Mouse (Mus musculus): ENCODE measurements around the gene Sox2. TPM values are rescaled to one million over a fixed set of nuclear protein-coding genes. Genes with fewer than 3 reads are reported as not detected.

Sox2 gene
- total RNA-seq, 2 experiments from 2014 or later = not detected

- DNase-seq = no peak
Observed at GRCm38 (mm10) chr3:34660542-34661290, 10.5 kb downstream of the Sox2 start.

DNA sequence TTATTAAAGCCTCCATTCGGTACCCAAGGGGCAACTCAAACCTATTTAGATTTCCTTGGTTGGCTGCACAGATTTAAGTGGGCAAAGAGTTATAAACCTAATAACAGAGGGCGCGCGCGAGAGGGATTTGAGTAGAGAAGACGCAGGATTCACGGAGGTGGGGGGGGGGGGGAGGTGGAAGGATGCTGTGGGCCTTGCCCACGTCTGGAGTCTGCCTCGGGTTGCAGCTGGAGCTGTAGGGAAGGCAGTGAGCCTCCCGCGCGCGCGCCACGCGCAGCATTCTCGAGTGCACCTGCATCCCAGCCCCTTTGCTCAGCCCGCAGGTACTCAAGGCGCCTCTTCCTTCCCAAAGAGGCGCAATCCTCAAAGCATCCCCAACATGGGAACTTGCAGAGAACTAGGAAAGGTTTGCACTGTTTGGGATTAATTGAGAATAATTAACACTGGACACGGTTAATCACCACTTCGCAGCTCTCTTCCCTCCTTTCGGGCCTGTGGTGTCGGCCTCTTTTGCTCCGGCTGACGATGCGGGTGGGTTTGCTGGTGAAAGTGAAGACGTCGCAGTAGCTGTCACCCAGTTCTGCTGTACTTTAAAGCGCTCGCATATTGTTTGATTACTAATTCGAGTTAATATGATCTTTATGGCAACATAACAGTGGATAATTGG is 11.3 kb downstream of the Sox2 start:
- no peak for DNase-seq

GRCm38 (mm10) chr3:34662008-34662711 is 12.0 kb downstream of the Sox2 start:
- no peak for DNase-seq

DNA sequence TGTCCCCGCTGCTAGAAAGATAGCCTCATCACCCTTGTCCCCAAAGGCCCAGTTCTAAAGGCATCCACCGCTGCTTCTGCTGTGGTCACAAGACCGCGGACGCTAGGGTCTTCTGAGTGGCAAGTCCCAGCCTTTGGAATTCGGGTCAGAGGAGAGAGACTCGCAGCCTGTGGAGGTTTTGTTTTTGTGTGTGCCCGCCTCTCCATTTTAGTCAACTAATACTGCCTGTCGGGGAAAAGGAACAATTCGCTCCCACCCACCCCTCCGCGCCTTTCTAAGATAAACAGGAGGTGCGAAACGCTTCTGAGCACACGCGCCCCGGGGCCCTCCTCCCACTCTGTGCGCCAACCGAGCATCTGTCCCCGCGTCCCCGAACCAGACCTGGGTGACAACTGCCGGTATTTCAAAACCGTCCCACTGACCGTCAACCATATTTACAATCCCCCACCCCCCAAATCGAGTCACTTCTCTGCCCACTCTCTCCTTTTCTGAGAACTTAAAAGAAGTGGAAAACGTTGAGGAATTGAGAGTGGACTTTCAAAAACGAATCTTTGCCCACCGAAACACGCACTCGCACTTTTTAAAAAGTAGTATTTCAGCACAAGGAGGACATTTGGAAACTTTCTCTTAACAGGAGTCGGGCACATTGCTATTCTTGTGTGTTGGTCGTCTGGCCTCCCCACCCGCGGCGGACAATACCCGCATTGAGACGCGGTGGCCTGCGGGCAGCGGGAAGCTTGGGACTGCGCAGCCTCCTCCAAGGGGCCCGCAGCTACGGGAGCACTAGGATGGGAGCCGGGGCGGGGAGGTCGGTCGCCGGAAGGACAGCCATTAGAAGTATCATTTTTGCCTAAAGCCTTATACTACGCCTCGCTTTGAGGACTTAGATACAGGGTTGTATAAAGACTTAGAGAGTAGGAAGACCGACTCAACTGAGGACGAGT is 12.8 kb downstream of the Sox2 start:
- DNase-seq = no peak

DNA sequence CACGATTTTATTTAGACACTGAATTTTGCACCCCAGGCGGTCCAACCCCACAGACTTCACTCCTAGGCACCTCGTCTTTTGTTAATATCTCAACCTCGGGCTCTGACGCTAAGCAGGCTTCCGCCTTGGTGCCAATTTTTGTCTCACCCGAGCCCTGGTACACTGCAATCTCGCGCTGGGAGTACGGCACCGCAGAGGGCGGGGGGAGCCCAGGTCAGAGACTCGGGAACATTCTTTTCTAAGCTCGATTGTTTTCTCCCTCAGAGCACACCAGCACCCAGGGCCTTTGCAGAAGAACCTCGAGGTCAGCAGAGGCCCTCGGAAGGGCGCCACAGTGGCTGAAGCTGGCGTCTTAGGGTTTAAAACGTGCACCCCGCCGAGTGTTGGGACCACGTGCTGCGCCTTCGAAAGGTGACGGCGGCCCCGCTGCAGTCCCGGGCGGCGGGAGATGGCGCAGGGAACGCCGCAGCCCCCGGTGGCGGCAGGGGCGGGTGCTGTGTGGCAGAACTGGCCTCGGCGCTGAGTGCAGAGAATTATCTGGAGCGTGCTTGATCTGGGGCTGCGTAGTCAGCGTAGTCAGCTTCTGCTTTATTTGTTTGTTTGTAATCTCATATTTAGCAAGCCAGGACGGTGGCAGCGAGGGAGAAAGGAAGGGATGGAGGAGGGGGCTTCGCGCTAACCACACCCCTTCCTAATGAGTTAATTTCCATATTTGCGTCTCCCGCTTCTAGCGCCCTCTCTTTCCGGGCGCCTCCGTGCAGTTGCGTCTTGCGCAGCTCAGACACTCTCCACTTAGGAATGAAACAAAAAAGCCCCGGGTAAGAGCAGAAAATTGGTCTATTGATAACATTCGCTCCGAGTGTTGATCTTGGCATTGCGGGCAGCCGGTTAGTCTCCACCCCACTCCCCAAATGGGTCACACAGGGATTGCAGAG is 13.8 kb downstream of the Sox2 start:
- DNase-seq = no peak

DNA sequence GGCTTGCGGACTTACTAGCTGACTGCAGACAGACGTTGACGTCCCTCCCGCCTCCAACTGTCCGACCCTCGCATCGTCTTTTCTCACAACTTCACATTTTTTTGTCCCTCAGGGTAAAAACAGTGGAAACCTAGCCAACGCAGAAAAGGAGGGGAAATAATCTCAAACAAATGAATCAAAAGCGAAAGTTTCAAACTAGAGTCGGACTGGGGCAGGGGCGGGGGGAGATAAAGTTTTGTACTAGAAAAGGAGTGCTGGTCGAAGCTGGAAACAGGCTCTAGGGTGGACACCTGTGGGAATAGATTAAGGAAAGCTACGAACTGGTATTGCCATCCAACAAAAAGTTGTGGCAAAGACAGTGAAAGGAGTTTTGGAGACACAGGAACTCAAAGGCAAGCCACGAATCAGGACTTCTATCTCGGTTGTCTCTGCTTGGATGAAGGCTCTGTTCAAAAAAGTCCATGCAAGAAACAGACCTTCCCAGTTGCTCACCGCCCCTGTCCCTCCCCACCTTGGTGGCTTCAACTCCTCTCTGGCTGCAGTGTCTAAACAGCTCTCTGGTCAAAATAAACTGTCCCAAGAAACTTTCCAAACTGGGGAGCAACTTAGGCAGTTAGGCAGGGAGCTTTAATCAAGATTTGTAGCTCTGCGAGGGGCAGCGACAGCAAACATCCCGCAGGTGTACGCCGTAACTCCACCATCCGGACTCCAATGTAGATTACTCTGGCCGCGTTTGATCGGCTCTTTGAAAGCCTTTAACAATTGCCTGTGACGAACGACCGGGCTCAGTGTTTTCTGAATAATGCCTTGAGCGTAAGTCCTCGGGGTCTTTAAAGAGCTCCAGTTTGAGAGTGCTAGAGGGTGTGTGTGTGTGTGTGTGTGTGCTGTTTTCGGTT is 14.7 kb downstream of the Sox2 start:
- DNase-seq = no peak

GRCm38 (mm10) chr3:34665751-34666665 is 15.8 kb downstream of the Sox2 start:
- DNase-seq = no peak

GRCm38 (mm10) chr3:34667180-34667579 is 17.0 kb downstream of the Sox2 start:
- DNase-seq = no peak

DNA sequence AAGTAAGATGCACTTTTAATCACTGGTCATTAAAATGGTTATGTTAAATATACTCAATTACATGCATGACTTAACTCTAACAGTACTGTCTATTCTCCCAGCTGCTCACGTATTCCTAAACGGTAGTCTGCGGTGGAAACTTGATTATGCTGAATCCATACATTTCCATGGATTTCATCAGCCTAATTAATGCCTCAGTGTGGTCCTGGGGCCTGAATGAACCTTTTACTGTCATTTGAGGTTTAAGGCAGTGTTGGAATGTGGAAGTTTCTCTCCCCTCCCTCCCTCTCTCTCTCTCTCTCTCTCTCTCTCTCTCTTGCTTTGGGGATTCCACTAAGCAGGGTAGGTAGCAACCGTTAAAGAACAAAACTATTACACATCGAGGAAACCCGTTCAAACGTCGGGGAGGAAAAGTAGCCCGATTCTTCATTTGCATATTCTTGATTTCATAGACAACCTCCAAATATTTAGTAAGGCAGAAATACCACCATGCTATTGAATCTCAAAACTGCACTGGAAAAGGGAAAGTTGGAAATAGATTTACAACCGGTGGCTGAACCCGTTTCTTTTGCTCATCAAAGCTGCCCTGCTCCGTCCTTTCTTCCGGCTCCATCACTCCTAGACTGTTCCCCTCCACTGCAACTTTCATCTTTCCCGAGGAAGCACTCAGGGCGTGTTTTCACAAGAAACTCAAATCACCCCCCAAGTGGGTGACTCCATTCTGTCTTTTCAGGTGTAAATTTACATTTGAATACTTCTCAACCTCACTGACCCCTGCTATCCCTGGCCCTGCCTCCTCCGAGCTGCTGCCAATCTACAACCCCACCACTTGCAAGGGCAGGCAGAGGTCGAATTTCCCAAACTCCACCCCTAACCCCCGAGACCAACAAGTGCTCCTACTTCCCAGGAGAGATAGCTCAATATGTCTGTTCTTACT is 17.9 kb downstream of the Sox2 start:
- DNase-seq = no peak

DNA sequence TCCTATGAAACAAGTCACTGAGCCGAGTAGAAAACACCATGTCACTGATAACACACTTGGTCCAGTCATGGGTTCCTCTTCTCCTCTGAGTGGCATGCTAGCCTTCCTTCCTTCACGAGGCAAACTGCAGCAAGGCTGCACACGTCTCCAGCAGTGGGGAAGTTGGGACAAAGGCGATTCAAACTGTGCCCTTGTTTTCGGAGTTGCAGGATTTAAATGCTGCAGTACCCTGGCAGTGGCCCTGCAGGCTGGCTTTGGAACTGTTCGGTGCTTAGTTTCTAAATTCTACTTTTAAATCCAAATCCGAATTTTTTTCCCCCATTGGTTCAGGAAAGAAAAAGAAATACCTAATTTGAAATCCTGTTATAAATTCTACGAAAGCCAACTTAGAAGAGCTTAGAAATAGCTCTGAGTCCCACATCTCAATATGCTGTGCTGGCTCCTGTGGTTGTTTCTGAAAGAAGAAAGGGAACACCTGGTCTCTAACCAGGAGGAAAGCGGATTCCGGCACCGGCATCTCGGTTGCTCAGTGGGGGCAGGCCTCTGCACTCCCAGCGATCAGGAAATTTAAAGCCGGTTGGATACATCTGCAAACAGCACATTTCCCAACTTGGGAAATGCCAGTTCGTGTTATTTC is 20.9 kb downstream of the Sox2 start:
- no peak for DNase-seq

GRCm38 (mm10) chr3:34678840-34679239 is 28.6 kb downstream of the Sox2 start:
- no peak for DNase-seq

GRCm38 (mm10) chr3:34679439-34679838 is 29.2 kb downstream of the Sox2 start:
- no peak for DNase-seq

GRCm38 (mm10) chr3:34679921-34680320 is 29.7 kb downstream of the Sox2 start:
- DNase-seq = no peak

DNA sequence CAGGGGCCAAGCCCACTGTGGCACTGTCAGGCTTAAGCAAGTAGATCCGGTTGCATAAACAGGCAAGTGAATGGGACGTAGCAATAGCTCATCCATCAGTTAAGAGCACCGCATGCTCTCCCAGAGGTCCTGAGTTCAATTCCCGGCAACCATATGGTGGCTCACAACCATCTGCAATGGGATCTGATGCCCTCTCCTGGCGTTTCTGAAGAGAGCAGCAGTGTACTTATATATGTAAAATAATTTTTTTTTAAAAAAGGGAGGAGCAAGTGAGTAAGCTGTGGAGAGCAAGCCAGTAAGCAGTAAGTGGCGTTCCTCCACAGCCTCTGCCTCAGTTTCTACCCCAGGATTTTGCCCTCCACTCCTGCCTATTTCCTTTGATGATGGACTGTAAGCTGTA is 37.9 kb downstream of the Sox2 start:
- no peak for DNase-seq

DNA sequence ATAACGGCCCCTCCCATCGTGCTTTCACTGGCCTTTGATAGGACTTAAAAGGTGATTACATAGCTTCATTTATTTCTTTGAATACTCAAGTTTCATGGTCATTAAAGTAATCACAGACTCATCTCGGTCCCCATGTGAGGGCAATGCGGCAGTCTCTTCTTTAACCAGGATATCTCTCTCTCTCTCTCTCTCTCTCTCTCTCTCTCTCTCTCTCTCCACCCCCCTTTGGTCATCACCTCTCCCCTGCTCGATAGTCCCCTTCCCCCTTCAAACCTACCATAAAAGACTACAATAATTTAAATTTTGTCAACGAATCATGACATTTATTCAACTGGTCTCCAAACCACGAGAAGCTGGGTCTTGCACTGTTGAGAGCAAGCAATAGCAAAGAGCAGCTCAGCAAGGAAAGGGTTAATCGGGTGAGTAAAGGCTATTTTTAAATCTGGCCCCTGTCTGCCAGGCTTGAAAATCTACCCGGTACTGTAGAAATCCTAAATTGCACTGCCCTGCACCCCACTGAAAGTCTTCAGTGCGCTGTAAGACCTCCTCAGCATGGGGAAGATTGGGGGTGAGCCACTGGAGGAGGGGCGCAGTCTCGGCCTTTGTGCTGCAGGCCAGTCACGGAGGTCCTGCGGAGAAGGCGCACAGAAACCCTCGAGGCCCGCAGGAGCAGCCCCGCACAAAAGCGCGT is 41.6 kb downstream of the Sox2 start:
- peak; percentile 38 for DNase-seq

DNA sequence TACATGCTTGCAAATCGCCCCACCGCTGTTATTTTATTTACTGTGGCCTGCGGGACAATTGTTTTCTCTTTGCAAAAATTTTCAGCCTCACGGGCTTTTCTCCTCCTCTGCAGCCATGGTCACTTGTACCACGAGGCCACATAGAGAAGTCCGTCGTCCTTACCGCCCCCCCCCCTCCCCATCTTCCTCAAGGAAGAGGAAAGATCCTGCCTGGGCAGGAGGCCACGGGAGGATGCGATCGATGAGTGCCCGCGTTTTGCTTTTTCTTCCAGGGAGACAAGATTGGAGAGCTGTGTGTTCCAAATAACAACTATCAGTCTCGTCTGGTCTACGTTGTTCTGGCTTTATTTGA is 42.2 kb downstream of the Sox2 start:
- no peak for DNase-seq
